Mouse (Mus musculus): ENCODE results near the gene Akt1.

The Akt1 gene

DNA sequence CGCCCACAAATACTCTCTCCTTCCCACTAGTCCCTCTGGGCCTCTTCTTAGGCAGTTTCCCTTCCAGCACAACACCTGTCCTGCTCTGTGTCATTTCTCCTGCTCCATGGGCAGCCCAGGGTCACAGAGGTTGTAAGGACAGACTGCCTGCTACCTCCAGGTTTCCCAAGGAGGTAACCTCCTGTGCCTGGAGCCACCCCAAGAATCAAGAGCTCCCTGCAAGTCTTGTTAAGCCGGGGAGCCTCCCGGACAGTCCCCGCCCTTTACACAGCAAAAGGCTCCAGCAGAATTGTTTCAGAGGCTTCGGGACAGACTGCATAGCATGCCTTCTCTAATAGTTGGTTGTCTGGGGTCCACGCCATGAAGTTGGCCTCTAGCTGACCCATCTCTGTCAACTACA, 48.2 kb downstream of the Akt1 start:
- DNase-seq, result no peak

DNA sequence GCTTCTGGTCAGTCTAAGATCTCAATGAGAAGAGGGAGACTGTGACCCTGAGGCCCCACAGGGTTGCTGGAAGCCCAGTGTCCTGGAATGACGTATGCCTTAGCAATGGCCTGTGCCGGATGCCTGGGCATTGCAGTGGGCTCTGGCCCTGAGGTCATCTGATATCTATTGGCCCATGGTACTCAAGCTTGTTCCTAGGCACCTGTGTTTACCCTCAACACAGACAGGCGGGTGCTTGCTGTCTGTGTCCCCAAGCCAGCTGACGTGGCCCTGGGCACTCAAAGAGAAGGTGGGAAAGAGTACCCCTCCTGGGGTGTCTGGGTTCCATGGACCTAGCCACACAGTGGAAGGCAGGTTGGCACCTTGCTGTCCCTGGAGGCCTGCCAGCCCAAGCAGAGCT, 49.0 kb downstream of the Akt1 start:
- DNase-seq, result no peak

DNA sequence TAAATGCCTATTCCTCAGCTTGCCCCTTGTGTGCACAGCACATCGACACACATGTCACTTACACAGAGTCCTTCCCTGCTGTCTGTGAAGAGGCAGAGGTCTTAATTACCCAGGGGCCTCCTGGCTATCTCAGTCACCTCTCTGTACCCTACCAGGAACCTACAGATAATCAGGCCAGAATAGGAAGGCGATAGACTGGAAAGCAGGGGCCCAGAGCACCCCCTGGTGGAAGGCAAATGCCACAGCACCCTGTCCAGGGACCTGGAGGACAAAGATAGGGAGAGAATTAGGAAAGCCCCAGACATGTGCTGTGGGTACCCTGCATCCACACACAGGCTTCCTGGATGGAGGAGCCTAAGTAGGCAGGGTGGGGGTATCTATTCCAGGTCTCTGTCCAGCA, 50.9 kb downstream of the Akt1 start:
- DNase-seq, result peak; percentile 85 to 90

DNA sequence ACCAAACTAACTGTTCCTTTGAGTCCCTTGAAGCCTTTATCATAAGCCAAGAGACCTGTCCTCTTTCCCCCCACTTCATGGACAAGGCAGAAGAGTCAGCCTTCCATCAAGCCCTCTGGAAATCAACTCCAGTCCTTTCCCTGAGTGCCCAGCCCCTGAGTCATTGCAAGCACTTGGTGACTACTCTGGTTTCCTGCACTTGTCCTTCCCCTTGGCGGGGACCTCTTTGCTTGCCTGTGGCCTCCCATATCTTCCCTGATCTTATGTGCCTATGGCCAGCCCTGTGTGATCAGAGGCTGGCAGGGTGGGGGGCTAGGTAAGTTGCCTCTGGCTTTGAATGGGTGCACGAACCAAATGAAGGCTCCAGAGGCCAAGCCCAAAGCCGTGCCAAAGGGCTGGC, 52.8 kb downstream of the Akt1 start:
- DNase-seq, result no peak

DNA sequence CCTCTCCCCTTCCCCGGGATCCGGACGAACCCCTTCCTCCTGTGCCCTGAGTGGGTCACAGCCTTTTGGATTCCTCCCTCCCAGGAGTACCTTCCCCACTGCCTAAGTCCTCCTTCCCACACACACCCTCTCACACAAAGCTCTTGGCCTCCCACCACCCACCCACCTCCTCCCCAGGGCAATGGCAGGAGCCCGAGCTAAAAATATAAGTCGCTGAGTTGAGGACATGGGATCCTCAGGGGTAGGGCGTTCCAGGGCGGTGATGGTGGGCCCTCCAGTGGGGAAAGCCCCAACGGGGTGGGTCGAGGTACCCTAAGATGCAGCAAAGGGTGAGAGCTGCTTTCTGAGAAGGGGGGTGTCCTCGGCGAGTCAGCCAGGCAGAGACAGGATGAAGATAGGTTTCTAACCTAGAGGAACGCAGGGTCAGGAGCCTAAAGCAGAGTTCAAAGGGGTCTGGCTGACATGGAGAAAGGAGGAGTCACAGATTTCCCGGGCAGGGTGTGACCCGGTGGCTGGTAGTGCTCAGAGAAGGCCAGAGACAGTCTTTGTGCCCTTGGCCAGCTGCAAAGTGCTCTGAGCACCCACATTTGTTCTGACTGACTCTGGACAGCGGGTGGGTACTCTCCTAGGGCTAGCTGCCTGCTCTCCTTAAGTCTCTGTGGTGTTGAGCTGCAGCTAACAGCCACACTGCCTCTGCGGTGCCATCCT, 54.2 kb downstream of the Akt1 start:
- DNase-seq, result no peak

DNA sequence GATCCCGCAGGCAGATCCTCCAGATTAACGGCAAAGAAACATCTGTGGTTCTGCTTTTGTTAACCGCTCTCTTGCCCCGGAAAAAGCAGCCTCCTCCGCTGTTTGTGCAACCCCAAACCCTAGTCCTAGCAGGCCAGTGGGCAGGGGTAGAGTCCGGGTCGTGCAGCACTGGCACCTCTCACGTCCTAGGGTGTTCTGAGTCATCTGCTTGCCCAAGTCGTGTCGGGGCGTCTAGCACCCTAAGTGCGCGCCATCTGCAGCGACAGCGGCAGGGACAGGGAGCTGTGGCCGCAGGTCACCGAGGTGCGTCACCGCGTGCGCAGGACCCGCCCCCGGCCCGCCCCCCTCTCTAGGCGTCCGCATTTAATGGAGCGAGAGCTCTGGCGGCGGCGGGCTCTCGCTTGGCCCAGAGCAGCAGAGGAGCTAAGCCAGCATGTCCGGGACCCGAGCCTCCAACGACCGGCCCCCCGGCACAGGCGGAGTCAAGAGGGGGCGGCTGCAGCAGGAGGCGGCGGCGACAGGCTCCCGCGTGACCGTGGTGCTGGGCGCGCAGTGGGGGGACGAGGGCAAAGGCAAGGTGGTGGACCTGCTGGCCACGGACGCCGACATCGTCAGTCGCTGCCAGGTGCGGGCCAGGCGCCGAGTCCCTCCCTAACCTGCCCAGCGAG, 54.9 kb downstream of the Akt1 start, which contains the start of gene Adssl1:
TSS of gene Adssl1 (plus strand) at position 360 of the 668 bp plus-strand sequence.
- DNase-seq, result peak; percentile 60 to 68

DNA sequence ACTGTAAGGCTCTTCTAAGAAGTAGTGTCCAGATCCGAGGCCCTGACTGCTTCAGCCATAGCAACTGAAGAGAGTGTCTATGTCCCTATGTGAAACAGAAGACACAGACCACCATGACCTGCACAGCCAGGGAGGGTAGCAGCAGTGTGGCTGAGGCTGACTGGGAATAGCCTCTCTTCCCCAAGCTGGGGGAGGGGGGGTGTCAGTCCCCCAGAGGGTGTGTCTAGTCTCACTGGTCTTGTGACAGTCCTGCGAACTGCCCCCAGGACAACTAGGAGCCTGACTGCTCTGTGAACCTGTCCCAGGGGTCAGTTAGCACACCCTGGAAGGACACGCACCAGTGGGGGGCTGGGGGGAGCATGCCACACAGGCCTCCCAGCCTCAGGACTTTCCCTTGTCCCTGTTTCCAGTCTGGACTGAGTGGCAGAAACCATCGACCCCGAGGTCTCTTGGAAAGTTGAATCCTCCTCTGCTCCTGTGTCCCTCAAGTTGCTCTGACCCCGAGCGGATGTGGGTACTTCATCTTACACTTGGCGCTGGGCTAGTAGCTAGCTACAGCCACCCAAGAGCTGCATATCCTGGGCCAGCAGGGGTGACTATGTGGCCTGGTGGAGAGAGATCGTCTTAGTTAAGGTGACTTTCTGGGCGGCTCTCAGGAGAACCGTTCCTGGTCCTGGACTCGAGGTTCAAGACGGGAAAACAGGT, 55.6 kb downstream of the Akt1 start:
- DNase-seq, result no peak

DNA sequence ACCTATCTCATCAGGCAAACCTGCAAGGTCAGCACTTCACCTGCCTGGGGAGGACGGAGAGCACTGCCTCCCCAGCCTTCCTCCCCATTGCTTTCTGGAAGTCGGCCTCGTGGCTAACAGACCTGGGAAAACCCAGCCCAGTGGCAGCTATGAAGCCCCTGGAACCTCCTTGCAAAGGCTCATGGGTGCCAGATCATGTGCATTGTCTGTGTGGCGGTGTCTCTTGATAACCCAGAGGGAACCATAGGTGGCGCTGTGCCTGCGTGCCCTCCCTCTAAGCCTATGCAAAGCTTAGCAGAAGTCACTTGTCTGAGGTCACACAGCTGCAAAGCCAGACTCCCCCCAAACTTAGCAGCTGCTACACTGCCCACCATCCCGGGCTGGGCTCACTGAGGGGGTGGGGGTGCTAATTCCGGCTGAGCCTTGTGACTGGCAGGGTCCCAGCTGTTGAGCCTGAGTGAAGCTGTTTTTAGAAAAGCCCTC, 56.7 kb downstream of the Akt1 start:
- peak; percentile 68 to 78 for DNase-seq

DNA sequence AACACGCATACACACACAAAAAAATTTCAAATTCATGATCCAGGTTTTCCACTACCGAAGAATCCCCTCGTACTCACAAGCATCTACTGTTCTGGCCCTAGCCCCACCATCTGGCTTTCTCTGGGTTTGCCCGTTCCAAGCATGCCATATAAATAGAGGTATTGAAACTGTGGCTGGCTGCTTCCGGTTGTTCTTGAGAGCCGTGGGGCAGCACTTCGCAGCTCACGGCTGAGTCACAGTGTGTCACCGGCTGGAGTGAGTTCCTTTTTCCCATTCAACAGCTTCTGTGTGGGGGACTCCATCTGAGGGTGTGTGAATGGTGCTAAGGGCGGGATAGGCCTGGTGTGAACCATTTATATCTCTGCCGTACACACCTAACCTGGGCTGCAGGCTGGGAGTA, 57.5 kb downstream of the Akt1 start:
- DNase-seq, result no peak

DNA sequence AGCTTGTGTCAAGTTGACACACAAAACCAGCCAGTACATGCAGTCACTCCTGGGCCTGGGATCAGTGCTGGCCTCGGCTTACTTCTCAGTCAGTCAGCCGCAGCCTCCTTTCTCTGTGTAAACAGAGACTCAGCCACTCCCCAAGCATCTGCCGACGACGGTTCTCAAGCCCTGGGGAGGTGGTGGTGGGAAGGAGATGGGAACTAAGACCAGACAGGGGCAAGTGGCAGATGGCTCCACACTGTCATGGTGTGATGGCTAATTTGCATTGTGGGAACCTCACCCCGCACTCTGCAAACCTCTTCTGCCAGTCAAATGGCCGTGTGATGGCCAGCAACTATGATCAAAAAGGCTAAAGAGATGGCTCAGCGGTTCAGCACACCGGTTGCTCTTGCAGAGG, 58.0 kb downstream of the Akt1 start:
- DNase-seq, result peak; percentile 35 to 56

DNA sequence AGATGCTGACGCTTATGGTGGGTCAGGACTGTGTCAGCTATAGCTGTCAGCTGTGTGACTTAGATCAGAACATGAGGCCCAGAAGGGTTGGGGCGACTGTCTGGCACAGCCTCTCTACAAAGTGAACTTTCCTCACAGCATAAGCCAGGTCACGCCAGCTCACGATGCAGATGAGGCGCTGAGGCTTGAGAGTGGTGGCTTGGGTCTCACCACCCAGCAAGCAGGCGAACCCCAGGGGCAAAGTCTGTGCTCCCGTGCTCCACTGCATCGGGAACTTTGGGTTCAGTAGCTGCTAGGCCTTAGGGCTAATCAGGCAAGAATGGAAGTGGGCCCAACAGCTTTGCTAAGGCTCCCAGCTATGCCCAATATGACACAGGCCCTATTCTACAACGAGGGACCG, 65.7 kb downstream of the Akt1 start:
- DNase-seq, result no peak

DNA sequence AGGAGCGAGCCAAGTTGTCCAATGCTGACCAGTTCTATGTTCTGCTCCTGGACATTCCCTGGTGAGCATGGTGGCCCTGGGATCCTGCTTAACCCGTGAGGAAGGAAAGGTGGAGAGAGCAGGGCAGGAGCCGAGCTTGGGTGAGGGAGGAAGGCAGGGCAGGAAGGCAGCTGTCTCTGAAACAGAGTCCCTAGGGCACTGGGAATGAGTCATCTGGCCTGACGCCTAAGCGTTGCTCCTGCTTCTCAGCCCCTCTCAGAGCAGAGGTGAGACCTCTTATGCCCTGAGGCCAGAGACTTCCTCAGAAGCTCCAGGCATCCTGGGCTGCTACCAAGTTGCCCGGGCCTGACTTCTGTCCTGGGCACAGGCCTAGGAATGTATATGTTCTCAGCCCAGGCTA, 67.7 kb downstream of the Akt1 start:
- no peak for DNase-seq

DNA sequence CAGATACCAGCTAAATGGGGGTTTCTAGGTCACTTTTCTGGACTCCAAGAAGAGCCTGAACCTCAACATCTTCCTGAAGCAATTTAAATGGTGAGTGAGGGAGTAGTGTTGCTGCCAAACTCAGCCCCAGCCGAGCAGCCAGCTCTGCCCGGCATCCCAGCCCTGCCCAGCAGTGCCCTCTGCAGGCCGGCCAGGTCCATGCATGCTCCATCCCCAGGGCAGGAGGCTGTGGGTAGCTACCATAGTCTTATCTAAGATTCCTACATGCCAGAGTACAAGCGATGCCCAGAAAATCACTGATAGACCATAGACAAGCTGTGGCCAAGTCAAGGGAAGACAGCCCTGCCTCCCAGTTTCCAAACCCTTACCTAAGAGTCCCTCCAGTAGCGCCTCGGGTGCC, 68.9 kb downstream of the Akt1 start:
- DNase-seq, result peak; percentile 93

DNA sequence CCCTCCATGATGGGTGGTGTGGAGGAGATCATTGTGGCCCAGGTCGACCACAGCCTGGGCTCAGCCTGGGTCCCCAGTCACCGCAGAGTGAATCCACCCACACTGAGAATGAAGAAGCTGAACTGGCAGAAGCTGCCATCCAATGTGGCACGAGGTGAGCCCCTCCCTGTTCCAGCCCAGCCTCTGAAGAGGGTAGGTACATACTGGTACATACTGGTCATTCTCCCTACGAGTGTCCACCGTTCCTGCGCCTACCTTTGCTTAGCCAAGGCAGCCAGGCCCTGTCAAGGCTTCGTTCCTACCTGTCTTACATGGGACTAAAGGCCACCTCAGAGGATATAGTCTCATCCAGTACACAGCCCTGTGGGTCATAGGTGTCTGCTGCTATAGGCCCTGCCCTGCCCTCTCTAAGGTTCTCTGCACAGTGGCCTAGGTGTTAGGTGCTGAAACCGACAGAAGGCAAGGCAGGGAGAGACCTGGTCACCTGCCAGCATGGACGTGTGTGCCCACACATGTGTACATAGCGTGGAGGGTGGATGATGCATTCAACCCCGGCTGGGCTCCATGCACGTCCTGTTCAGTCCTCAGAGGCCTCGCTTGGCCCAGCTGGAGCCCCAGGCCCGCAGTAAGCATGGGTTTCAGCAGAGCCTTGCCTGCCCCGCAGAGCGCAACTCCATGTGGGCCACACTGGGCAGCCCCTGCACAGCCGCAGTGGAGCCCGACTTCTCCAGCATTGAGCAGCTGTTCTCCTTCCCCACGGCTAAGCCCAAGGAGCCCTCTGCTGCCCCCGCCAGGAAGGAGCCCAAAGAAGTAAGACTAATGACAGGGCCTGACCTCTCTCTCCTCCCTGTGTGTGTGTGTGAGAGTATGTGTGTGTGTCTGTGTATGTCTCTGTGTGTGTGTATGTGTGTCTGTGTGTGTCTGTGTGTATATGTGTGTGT, 69.7 kb downstream of the Akt1 start:
- peak; percentile 72 to 79 for DNase-seq

DNA sequence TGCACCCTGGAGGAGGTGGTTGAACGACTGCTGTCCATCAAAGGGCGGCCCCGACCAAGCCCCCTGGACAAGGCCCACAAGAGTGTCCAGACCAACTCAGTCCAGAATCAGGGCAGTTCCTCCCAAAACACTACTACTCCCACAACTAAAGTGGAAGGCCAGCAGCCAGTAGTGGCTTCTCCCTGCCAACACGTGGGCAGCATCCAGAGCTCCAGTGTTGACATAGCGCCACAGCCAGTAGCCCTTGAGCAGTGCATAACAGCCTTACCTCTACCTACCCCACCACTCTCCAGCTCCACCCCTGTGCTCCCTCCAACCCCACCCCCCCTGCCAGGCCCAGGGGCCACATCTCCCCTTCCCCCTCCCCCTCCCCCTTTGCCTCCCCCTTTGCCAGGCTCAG, 70.7 kb downstream of the Akt1 start:
- peak in 1 of 2 experiments; percentile 57 for DNase-seq

Measured in cerebellum, postnatal 10 days (tissue).